Mouse (Mus musculus) midbrain, embryonic 14.5 days (tissue): ENCODE data around the gene Ndel1. TPM values are rescaled to one million over a fixed set of nuclear protein-coding genes. Genes with fewer than 3 reads are reported as not detected.

ENCODE experiments used
- ATAC-seq: fragments of 200-750 bp; cut with Nextera tagmentation; 2 replicates; pipeline ENCODE4 v1.8.0; 2017; ENCODE audit warnings: moderate number of reproducible peaks, moderate library complexity; ENCODE audit not compliant: low FRiP score, low TSS enrichment
- DNase-seq: peaks from one replicate; pipeline ENCODE4 v3.0.0-alpha.2; 2015
- H3K27ac ChIP-seq: fragments of 300-500 bp; sonication (generic); replicated peaks from 2 replicates; pipeline ENCODE4 v1.5.1; 2014; ENCODE audit warnings: mild to moderate bottlenecking, low read depth, low read length, moderate library complexity
- H3K27me3 ChIP-seq: fragments of 300-500 bp; sonication (generic); 2 replicates; pipeline ENCODE4 v1.6.1; 2014; ENCODE audit warnings: low read length, control low read depth, mixed read lengths; ENCODE audit not compliant: control insufficient read depth, insufficient read depth
- H3K36me3 ChIP-seq: fragments of 300-500 bp; sonication (generic); 2 replicates; pipeline ENCODE4 v1.6.1; 2014; ENCODE audit warnings: low read length, control low read depth; ENCODE audit not compliant: control insufficient read depth, insufficient read depth
- H3K4me1 ChIP-seq: fragments of 300-500 bp; sonication (generic); 2 replicates; pipeline ENCODE4 v1.6.1; 2014; ENCODE audit warnings: mild to moderate bottlenecking, antibody characterized with exemption, low read length, control low read depth; ENCODE audit not compliant: control insufficient read depth, insufficient read depth
- H3K4me2 ChIP-seq: fragments of 300-500 bp; sonication (generic); 2 replicates; pipeline ENCODE4 v1.6.1; 2014; ENCODE audit warnings: mild to moderate bottlenecking, low read length, moderate library complexity
- H3K4me3 ChIP-seq: fragments of 300-500 bp; sonication (generic); replicated peaks from 2 replicates; pipeline ENCODE4 v1.5.1; 2014; ENCODE audit warnings: low read depth, low read length
- H3K9ac ChIP-seq: fragments of 300-500 bp; sonication (generic); replicated peaks from 2 replicates; pipeline ENCODE4 v1.6.1; 2014; ENCODE audit warnings: mild to moderate bottlenecking, low read length, moderate library complexity
- H3K9me3 ChIP-seq: fragments of 300-500 bp; sonication (generic); 2 replicates; pipeline ENCODE4 v1.6.1; 2016; ENCODE audit warnings: low read length, control low read depth, mixed read lengths; ENCODE audit not compliant: control insufficient read depth
- whole genome bisulfite sequencing: fragments of 180-500 bp; shearing (Covaris S2); extraction: QIAGEN DNeasy Blood & Tissue Kit; methylation state at CpG from one replicate; pipeline ENCODE4 v1.1.7; 2014; 5-methylcytosine and 5-hydroxymethylcytosine counted together
- polyA plus RNA-seq: library from polyadenylated mRNA; unstranded; fragments of >200 nt; fragmentation: Nextera tagmentation; extraction: Ambion mirVana; gene quantifications from 2 replicates; pipeline ENCODE4 v1.2.1, GENCODE M21; 2014

Ndel1 gene
- polyA plus RNA-seq, 1 experiment from 2014 or later, result 86.3 TPM

DNA sequence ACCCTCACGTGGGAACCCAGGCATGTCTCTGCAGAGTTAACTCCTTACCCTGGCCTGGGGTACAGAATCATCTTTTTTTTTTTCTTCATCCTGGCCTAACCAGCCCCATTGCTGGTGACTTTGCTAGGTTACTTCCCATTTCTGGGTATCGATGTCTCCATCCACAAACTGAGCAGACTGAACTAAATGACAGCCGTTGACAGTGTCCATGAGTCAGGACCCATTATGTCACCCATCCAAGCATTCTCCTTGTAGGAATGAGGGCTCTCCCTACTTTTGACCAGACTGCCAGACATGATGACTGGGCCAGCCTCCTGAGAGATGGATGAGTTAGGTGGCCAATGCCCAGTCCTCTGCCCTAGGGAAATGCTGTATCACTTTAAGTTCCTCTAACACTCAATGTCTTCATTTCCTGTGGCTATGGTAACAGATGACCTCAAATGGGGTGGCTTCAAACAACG, 8.0 kb downstream of the Ndel1 start:
- Histone ChIP-seq H3K4me3 (no peak overlapping the region), H3K9ac (no peak overlapping the region), H3K4me1 (no peaks in the 10 kb centered on the region), H3K27ac (no peak overlapping the region), H3K4me2 (no peak overlapping the region), H3K27me3 (no peaks in the 10 kb centered on the region), H3K36me3 (no peaks in the 10 kb centered on the region), H3K9me3 (no peaks in the 10 kb centered on the region)
- DNase-seq, result no peak
- ATAC-seq, result no peak
- WGBS, result 77% methylated on average over 4 of the region's 4 CpGs

DNA sequence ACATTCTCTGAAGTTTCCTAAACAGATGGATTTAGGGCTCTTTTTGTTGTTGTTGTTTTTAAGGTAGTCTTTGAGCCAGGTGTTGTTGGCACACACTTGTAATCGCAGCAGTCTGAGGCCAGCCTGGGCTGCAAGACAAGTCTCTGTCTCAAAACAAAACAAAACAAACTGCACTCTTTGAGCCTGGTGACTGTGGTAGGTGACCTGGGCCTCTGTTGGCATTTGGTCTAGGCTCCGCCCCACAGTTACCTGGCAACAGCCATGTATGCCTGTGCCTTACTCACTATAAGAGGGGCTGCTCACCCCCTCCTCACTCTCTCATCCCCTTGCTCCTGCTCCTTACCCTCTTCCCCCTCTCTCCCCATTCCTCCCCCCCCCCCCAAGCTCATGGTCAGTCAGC, 9.4 kb downstream of the Ndel1 start:
- H3K9ac ChIP-seq, result no peak overlapping the region
- H3K9me3 ChIP-seq, result no peaks in the 10 kb centered on the region
- no peaks in the 10 kb centered on the region for H3K27me3 ChIP-seq
- H3K36me3 ChIP-seq, result no peaks in the 10 kb centered on the region
- DNase-seq (no peak), ATAC-seq (no peak)
- no peak overlapping the region for H3K4me2 ChIP-seq
- H3K4me1 ChIP-seq, result no peaks in the 10 kb centered on the region
- WGBS, result 83% methylated on average over 2 of the region's 2 CpGs
- H3K27ac ChIP-seq, result no peak overlapping the region
- no peak overlapping the region for H3K4me3 ChIP-seq

DNA sequence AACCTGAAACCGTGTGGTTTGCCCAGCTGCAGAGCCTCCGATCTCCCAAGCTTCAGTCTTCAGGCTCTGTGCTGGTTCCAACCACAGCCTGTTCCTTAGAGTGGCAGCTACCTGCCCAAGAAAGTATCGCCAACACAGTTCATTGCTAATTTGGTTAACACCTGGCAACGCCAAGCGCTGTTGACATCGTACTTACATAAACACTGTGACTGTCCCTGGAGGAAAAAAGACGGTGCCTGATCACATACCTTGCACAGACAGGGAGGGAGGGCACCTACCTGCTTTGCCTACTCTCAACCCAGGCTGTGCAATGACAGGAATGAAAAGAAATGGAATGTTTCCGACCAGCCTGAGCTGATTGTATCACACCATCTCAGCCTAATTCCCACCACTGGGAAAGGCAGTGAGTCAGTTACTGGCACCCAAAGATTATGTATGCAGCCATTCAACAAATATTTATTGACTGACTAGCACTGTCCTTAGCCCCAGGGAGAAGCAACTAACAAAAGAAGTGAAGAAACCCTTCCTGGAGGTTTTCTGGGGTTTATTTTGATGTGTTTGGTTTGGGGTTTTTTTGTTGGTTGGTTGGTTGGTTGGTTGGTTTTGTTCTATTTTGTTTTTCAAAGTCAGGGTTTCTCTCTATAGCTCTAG, 11.6 kb downstream of the Ndel1 start:
- no peak for DNase-seq
- no peaks in the 10 kb centered on the region for H3K36me3 ChIP-seq
- no peak overlapping the region for H3K27ac ChIP-seq
- H3K4me2 ChIP-seq, result no peak overlapping the region
- H3K9me3 ChIP-seq, result no peaks in the 10 kb centered on the region
- no peak overlapping the region for H3K9ac ChIP-seq
- no peak overlapping the region for H3K4me3 ChIP-seq
- H3K4me1 ChIP-seq, result no peaks in the 10 kb centered on the region
- ATAC-seq, result no peak
- no peaks in the 10 kb centered on the region for H3K27me3 ChIP-seq
- 89% methylated on average over 8 of the region's 8 CpGs for WGBS

DNA sequence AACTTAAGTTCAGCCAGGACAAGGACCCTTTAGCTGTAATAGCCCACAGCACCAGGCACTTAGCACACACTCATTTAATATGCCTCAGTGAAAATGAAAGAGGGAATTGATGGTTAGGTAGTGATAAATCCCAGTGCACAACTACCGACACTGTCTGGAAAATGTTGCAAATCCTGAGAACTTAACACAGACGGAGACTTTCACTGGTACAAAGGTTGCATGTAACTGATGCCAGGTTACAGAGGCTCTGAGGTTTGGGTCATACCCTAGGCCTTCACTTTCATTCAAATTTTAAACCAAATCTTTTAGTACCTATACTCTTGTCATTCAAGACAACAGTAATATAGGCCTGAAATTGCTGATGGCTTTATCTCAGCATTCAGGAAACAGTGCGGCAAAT, 14.3 kb downstream of the Ndel1 start:
- ATAC-seq (no peak), DNase-seq (no peak)
- Histone ChIP-seq H3K36me3 (no peaks in the 10 kb centered on the region), H3K9me3 (no peaks in the 10 kb centered on the region), H3K4me3 (no peak overlapping the region), H3K27ac (no peak overlapping the region), H3K27me3 (no peaks in the 10 kb centered on the region), H3K4me1 (peaks cover 5% of the 10 kb centered on the region; the same call in 1 of the 2 replicates), H3K4me2 (no peak overlapping the region), H3K9ac (no peak overlapping the region)
- 91% methylated on average over 3 of the region's 3 CpGs for WGBS

DNA sequence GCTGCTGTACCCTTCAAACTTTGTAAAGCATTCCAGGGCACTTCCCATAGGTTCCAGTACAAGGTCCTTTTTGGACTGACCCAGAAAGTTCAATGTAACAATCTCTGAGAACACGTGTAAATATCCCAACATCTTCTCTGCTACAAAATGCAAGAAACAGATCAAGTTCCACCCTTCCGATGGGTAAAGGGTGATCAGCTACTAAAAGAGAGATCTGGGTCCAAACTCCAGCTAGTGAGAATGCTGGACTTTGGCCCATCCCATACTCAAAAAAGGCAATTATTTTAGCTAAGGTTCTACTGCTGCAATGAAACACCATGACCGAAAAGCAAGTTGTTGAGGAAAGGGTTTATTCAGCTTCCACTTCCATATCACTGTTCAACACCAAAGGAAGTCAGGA, 17.0 kb downstream of the Ndel1 start:
- no peaks in the 10 kb centered on the region for H3K27me3 ChIP-seq
- H3K36me3 ChIP-seq, result no peaks in the 10 kb centered on the region
- WGBS, result 91% methylated on average over 3 of the region's 3 CpGs
- H3K27ac ChIP-seq, result no peak overlapping the region
- H3K9me3 ChIP-seq, result no peaks in the 10 kb centered on the region
- ATAC-seq, result no peak
- no peak for DNase-seq
- no peak overlapping the region for H3K4me2 ChIP-seq
- H3K9ac ChIP-seq, result no peak overlapping the region
- no peak overlapping the region for H3K4me3 ChIP-seq
- H3K4me1 ChIP-seq, result peaks cover 21% of the 10 kb centered on the region

DNA sequence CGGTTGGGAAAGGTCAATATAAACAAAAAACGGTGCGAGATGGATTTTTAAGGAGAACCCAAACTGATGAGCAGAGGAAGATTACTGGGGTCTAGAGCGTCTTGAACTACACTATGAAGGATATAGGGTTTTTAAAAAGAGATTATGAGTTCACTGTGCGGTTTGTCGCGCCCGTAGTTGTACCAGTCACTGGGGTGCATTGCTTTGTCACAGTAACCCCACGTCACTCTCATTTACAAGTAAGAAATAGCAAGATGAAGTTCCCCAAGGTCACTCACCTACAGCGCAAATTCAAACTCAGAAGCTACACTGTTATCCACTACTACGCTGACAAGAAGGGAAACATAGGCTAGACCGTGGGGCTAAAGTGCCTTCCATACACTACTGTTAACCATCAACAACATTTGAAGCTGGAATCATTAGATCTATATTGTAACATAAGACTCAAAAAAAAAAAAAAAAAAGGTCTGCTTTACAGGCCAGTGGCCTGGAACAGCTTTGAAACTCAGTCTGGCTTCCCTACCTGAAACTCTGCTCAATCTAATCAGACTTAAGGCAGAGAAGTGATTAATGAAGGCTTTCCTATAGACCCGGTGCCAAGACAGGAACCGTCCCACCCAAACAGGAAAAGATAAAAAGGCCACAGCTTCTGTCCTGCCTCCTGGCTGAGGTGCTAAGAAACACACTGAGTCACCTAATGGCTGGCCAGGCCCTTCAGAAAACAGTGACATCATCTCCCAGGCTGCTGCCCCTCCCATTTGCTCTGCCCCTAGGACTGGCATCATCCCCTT, 17.9 kb downstream of the Ndel1 start:
- Histone ChIP-seq H3K36me3 (no peaks in the 10 kb centered on the region), H3K9me3 (no peaks in the 10 kb centered on the region), H3K4me2 (peak overlapping the region; percentile 67), H3K27me3 (no peaks in the 10 kb centered on the region), H3K27ac (peak overlapping the region; percentile 62), H3K4me3 (peak overlapping the region; percentile 96), H3K4me1 (peaks cover 21% of the 10 kb centered on the region), H3K9ac (peak overlapping the region; percentile 25; the same call in 1 of the 2 replicates)
- no peak for DNase-seq
- ATAC-seq, result no peak
- 49% methylated on average over 14 of the region's 14 CpGs for WGBS

DNA sequence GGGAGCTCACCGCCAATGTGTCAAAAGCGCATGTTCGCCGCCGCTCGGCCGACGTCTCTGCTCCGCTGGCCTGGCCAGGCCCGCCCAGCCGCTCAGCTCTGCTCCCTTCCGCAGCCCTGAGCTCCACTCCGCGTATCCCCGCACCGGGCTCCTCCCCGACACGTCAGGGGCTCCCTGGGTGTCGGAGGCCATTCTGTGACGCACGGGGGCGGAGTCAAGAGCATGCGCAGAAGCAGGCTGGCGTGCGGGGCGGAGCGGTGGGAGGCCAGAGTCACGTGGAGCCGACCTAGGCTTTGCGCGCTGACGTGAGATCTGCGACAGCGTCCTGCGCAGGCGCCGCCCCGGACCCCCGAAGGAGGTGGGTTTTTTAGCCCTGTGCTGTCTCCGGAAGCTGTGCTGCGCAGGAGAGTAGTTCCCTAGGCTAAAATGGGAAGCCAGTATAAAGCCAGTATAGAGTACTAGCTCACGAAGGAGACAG, 18.7 kb downstream of the Ndel1 start:
- peak; percentile 99 for DNase-seq
- Histone ChIP-seq H3K27me3 (no peaks in the 10 kb centered on the region), H3K4me2 (peak overlapping the region; percentile 67), H3K27ac (peak overlapping the region; percentile 96), H3K36me3 (no peaks in the 10 kb centered on the region), H3K9me3 (no peaks in the 10 kb centered on the region), H3K4me1 (peaks cover 21% of the 10 kb centered on the region), H3K4me3 (peak overlapping the region; percentile 96), H3K9ac (peak overlapping the region; percentile 95)
- WGBS, result under 1% methylated on average over 42 of the region's 42 CpGs
- peak; percentile 99 for ATAC-seq

DNA sequence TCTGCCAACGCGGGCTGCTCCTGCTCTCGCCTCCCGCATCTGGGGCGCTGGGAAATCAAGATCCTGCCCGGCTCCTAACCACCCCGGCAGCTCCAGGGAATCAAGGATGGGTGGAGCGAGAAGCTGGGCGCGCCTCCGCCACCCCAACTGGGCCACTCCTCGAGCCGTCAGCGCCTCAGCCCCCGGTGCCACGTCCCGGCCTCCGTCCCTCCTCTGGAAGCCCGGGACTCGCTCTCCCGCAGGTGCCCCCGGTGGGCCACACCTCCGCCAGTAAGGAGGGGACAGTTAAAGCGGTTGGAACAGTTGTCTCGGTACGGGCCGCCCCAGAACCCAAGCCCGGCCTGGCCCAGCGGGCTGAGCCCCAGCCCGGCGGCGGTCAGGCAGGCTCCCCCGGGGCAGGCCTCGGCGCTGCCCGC, 19.2 kb downstream of the Ndel1 start:
- no peaks in the 10 kb centered on the region for H3K27me3 ChIP-seq
- H3K4me2 ChIP-seq, result peak overlapping the region; percentile 67
- peak; percentile 63 for ATAC-seq
- peaks cover 21% of the 10 kb centered on the region for H3K4me1 ChIP-seq
- peak overlapping the region; percentile 95 for H3K9ac ChIP-seq
- peak overlapping the region; percentile 96 for H3K27ac ChIP-seq
- peak; percentile 61 for DNase-seq
- no peaks in the 10 kb centered on the region for H3K9me3 ChIP-seq
- peak overlapping the region; percentile 96 for H3K4me3 ChIP-seq
- H3K36me3 ChIP-seq, result no peaks in the 10 kb centered on the region
- WGBS, result under 1% methylated on average over 36 of the region's 36 CpGs
